Mouse (Mus musculus) neural tube, embryonic 11.5 days (tissue): ENCODE results near the gene Cphx1. TPM values are rescaled to one million over a fixed set of nuclear protein-coding genes. Genes with fewer than 3 reads are reported as not detected.

Experiments
- polyA plus RNA-seq: library from polyadenylated mRNA; unstranded; fragments of >200 nt; fragmentation: Nextera tagmentation; extraction: Ambion mirVana; gene quantifications from 2 replicates; pipeline ENCODE4 v1.2.1, GENCODE M21; 2014

Cphx1 gene
- polyA plus RNA-seq, 1 experiment from 2014 or later = not detected

Other genes starting within 250 kb of the Cphx1 start
- 38.7 TPM in 2 replicates for gene Ppif, start 244.2 kb upstream of the Cphx1 start, polyA plus RNA-seq
- 22.3 and 22.6 TPM in 2 replicates for gene Zcchc24, start 169.3 kb upstream of the Cphx1 start, polyA plus RNA-seq
- gene Anxa11, start 96.1 kb upstream of the Cphx1 start, polyA plus RNA-seq = 3.5 and 4.2 TPM in 2 replicates
- not detected in 2 replicates for gene Plac9a, start 35.2 kb upstream of the Cphx1 start, polyA plus RNA-seq
- gene Tmem254a, start 10.6 kb upstream of the Cphx1 start, polyA plus RNA-seq = 1.1 and 2.4 TPM in 2 replicates
- gene Duxbl1, start 40.3 kb downstream of the Cphx1 start, polyA plus RNA-seq = 3.8 and 5.9 TPM in 2 replicates
- gene Gm9780, start 104.4 kb downstream of the Cphx1 start, polyA plus RNA-seq = 0.89 TPM in 1 of 2 replicates, not detected in the other
- gene Tmem254c, start 129.1 kb downstream of the Cphx1 start, polyA plus RNA-seq = 17.1 and 25.8 TPM in 2 replicates
- gene Cphx2, start 143.2 kb downstream of the Cphx1 start, polyA plus RNA-seq = not detected in 2 replicates
- gene Cphx3, start 144.0 kb downstream of the Cphx1 start, polyA plus RNA-seq = not detected in 2 replicates
- 5.3 TPM in 1 of 2 replicates, not detected in the other for gene Duxbl2, start 180.0 kb downstream of the Cphx1 start, polyA plus RNA-seq
- 0.39 and 1.5 TPM in 2 replicates for gene Plac9b, start 244.2 kb downstream of the Cphx1 start, polyA plus RNA-seq